Mouse (Mus musculus): ENCODE data around the gene Prickle3.

Gene Prickle3

DNA sequence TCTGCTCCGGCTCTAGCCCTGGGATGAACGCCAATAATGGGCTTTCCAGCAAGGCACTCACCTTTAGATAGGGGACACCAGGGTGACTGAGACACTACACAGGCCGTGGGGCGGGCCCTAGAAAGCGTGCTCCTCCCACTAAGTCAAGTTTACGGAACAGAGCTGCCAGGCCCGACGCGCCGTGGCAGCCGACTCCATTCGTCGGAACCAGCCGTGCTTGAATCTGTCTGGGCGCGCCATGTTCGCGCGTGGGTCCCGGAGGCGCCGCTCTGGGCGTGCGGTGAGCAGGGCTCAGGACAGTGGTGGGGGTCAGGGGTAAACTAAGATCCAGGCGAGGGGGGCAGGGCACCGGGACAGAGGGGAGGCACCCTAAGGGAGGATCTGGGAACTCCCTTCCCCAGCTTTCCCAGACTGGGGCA, at the start of gene Prickle3:
TSS of gene Prickle3 (plus strand) at position 40 of the 419 bp plus-strand sequence.
- in situ Hi-C loops (cut with MboI, MseI) = no loop called here

DNA sequence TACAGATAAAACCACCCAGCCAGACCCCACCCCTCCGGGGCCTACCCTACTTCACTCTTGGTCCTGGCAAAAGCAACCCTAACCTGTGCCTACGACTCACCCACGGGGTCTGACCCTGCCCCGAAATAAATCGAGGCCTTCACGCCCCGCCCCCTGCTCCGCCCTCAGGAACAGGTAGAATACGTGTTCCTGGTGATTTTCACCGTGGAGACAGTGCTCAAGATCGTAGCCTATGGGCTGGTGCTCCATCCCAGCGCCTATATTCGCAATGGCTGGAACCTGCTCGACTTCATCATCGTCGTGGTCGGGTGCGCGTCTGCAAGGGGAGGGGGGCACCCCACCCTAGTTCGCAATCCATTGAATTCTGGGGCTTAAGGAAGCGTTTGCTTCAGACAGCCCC, 47.0 kb upstream of the Prickle3 start:
- in situ Hi-C loops (cut with MboI, MseI) = no loop called here

DNA sequence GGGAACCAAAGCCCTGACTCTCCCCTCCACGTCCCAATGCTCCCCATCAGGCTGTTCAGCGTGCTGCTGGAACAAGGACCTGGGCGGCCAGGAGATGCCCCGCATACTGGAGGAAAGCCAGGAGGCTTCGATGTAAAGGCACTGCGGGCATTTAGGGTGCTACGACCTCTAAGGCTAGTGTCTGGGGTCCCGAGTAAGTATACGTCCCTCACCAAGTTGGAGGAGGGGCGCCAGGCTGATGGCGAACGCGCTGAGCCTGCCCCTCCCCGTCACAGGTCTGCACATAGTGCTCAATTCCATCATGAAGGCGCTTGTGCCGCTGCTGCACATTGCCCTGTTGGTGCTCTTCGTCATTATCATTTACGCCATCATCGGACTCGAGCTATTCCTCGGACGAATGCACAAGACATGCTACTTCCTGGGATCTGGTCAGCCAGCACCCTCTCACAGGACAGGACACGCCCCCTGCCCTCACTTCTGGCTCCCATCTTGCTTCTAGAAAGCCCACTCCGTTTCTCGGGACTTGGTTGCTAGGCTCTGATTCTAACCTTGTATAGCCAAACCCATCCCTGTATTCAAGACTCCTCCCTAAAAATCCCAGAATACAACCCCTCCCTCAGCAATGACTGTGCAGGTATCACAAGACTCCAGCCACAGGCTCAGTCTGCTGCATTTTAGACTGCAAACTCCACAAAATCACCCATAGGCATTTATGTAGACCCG, 46.4 kb upstream of the Prickle3 start:
- in situ Hi-C loops (cut with MboI, MseI) = no loop called here

DNA sequence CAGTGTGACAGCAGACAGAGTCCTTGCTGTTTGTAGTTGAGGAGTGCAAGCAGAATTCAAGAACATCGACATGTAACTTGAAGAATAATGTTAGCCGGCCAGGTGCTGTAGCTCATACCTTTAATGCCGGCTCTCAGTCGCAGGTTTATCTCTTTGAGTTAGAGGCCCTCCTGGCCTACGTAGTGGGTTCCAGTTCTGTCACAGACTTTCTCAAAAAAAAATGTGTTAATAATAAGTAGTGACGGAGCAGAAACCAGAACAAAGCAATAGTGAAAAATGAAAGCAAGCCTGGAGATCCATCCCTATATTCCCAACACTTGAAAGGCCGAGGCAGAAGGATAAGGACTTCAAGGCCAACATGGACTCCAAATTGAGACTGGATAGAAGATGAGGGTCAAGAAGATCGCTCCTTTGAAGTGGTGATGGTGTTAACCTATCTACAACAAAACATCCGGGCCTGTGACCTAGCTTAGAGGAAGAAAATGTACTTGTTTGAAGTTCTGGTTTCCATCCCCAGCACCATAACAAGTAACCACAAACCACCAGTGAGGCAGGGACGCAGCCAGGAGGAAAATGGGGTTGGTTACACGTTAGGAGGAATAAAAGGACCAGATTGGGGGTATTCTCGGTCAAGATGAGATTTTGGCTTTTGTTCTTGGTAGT, 39.0 kb upstream of the Prickle3 start:
- in situ Hi-C loops (cut with MboI, MseI) = no loop called here

DNA sequence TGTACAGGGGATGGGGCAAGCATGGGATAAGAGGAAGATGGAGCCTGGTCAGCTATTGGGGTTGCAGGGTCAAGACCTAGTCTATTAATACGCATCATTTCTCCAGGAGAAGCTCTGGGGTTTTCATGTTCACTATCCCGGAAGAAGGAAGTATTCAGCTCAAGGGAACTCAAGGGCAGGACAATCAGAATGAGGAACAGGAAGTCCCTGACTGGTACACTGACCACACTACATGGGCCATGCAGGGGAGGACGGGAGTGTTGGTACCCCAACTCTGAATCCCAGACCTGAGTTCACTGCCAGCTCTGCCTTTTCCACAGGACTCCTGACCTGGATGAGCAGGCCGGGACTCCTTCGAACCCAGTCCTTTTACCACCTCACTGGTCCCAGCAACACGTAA, 24.5 kb upstream of the Prickle3 start:
- in situ Hi-C loops (cut with MboI, MseI) = no loop called here

DNA sequence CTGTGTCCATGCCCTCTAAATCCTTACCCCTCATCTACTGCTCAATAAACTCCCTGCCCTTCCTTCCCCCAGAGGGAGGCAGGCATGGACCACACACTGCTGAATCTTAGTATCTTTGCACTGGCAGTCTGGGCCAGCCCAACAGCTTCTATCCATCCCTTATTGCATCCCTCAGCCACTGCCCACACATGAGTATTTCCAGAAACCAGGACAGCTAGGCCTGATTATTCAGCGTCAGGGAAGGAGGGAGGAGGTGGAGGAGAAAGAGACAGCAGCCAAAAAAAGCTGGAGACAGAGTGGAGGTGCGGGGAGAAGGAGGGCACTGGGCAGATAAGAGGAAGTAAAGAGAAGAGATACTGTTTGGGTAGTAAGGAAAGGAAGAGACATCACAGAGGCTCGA, 22.0 kb upstream of the Prickle3 start:
- in situ Hi-C loops (cut with MboI, MseI) = no loop called here

DNA sequence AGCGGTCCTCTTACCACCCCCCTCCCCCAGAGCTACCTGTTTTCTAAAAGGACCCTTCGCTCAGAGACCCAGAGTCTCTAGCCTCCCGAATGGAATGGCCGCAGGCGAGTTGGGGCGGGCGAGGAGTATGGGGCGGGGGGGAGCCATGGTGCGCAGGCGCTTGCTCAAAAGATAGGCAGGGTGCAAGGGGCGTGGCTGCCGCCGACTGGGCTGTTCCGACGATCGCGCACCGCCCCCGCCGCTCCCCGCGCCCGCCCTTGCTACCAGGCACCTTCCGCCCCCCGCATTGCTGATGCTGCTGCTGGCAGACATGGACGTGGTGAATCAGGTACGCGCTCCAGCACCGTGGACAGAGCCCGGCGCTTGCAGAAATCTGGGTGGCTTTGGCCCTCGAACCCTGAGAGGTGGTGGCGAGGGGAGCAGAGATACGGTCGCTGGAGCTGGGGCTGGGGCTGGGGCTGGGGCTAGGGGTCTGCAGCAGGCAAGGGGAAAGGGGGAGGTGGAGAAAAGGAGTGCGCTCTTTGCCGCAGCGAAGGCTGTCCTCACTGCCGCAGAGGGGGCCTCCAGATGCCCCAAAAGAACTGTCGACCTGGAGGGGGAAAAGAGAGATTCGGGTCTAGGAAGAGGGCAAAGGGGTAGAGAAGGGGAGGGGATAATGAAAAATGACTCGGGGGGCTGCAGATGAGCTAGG, 18.5 kb upstream of the Prickle3 start, which contains the start of gene Syp:
TSS of gene Syp (plus strand) at position 71 of the 691 bp plus-strand sequence.
- in situ Hi-C loops (cut with MboI, MseI) = no loop called here

DNA sequence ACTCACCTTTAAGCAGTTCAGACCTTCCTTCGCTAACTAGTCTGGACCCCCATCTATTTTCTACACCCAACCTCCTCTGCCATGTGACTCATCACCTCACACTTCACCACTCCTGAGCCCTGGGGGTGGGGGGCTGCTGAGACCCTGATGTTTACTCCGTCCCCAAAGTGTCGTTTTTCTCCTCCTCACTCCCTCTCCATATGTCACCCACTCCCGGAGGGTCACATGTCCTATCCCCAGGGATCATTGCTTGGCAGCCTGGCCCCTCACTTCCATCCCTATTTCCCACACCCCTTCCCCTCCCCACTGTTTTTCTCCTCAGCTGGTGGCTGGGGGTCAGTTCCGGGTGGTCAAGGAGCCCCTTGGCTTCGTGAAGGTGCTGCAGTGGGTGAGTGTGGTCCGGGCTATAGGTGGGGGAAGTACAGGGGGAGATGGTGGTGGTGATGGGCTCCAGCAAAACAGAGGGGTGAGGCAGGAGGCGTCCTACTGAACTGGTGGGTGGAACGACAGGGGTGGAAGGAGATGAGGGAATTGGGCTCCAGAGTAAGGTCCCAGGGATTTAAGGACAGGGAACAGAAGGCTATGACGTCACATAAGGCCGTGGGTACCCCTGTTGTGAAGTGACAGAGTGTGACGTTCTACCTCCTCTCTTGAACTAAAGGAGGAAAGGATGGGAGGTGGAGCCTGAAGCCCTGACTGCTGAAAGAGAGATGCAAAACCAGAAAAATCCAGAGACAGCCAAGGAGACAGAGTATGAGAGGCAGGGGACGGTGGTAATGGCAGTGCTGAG, 17.3 kb upstream of the Prickle3 start:
- in situ Hi-C loops (cut with MboI, MseI) = no loop called here

DNA sequence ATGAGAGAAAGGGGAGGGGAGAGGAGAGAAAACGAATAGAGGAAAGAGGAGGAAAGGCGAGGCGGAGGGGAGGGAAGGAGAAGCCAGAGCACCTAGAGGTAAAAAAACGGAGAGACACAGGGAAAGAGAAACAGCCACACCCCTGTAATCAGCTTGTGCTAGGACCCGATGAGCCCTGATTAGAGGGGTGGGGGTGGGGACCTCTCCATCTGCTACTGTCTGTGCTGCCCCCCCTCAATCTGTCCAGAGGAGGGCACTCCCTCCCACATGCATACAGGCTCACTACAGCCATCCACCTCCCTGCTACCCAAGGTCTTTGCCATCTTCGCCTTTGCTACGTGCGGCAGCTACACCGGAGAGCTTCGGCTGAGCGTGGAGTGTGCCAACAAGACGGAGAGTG, 16.3 kb upstream of the Prickle3 start:
- in situ Hi-C loops (cut with MboI, MseI) = no loop called here

DNA sequence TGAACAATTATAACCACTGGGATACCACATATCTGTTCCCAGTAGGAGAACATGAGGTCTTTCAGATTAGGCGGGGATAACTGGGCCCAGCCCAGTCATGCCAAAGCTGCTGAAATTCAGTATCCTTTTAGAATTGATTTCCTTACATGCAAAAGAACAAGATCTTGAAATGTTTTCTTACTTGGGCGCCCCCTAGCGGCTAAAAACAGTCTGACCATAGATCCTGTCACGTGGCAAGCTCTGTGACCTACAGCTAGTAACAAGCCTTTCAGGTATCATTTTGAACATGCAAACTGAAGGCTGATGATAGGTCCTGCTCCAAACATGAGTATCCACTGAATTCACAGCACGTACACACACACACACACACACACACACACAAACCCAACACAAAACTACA, 11.7 kb upstream of the Prickle3 start:
- in situ Hi-C loops (cut with MboI, MseI) = no loop called here

DNA sequence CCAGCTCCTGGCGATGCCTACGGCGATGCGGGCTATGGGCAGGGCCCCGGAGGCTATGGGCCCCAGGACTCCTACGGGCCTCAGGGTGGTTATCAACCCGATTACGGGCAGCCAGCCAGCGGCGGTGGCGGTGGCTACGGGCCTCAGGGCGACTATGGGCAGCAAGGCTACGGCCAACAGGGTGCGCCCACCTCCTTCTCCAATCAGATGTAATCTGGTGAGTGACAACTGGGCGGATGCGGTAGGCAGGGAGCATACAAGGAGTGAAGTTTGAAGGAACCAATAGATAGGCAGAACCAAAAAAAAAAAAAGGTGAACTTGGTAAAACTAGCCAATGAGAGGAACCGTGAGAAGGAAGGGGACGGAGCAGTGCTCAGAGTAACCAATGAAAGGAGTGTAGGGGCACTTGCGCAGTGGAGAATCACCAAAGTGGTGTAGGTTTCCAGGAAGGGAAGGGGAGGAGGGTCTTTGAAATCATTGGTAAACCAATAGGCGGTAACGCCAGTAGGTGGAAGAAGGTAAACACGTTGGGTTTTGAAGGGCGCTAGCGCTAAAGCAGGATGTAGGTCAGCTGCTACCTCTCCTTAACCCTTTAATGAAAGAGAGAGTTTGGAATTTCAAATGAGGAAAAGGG, 8.3 kb upstream of the Prickle3 start:
- in situ Hi-C loops (cut with MboI, MseI) = no loop called here

DNA sequence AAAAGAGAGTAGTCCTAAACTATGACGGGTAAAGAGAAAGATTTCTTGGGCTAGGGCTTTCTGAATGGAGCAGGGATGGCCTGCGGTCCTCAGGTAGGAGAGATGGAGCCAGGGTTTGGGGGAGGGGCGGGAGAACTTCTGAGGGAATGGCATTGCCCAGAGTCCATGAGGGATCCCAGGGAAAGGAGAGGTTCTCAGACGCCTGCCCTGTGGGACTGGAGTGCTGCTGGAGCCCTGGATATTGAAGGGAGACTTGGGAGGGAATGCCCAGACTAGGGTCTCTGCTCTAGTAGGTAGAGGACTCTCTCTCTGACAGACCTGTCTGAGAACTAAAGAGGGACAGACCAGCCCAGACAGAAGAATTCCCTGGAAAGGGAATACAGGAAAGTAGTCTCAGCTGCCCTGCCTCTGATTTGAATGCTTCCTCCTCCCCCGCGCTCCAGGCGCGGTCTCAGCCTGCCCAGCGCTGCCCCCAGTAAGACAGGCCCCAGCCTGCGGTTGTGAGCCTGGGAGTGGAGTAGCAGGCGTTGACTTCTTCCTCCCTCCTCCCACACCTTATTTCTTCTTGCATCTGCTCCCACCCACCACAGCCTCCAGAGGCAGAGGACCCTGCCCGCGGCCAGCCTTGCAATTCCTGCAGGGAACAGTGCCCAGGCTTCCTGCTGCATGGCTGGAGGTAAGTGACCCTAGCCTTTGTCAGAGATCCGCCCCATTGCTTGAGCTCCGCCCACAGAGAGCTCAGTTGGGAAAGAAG, 1.1 kb downstream of the Prickle3 start:
- in situ Hi-C loops (cut with MboI, MseI) = no loop called here

DNA sequence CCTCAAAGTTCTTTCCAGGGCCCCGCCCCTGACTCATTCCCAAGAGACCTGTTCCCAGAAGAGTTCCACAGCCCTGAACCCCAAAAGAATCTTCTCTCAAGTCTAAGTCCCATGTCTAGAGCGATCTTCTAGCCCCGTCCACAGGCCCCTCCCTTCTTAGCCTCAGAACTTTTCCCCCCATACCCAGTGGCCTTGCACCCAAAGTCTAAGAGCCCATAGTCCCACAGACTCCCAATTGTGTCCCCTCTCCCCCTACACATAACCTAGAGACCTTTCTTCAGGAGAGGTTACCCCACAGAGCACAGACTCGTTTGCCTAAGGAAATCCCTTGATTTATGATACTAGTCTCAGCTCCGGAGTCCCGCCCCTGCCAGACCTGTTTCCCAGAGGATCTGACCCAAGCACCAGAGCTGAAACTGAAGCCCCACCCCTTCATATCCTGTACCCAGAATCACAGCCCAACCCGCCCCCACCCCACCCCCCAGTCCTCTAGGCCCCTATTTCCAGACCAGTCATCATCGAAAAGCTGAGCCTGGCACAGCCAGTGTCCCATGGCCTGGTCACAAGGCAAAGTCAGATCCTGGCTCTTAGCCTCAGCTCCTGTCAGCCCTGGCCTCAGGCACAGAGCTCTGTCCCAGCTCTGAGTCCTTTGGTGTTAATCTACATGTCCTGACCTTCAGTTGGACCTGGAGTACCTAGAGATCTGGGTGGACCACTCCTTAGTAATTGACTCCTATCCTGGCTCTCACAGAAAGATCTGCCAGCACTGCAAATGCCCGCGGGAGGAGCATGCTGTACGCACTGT, 1.9 kb downstream of the Prickle3 start:
- in situ Hi-C loops (cut with MboI, MseI) = no loop called here

DNA sequence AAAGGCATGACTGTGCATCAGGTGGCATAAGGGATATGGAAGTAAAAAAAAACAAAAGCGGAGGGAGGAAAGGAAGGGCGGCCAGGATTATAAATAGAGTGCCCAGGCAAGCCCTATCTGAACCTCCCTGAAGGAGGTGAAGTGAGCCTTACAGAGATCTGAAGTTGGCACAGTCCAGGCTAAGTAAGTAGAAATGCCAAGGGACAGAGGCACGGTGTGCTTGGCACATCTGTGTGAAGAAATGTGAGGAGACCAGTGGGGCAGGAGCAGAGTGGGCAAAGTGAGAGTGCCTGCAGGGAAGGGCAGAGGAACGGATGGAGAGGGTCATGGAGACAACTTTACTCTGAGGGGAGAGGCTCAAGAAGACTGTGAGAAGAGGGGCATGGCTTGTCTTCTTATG, 4.0 kb downstream of the Prickle3 start:
- in situ Hi-C loops (cut with MboI, MseI) = no loop called here

DNA sequence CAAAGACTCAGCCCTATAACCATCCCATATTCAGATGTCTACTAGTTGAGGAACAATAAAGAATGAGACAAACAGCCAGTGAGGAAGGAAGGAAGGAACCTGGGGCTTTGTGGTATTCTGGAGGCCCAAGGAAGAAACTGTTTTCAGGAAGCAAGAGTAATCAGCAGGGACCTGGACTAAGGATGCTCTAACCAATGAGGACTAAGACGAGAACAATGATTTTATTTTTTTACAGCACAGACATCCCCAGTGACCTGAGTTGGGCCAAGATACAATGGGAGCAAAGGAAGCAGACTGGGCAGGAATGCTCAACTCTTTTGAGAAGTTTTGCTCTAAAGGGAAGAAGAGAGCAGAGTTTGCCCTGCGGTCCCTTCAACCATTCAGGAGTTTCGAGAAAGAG, 5.9 kb downstream of the Prickle3 start:
- in situ Hi-C loops (cut with MboI, MseI) = no loop called here

DNA sequence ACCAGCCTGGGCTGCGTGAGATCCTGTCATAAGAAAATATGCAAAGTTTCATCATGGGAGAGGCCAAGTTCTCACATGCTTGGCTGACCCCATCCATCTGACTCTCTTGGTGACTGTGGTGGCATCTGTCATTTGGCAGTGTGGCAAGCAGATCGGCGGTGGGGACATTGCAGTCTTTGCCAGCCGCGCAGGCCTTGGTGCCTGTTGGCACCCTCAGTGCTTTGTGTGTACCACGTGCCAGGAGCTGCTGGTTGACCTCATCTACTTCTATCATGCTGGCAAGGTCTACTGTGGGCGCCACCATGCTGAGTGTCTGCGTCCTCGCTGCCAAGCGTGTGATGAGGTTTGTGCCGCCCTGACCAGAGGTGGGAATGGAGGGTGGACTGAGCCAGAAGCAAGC, 7.7 kb downstream of the Prickle3 start:
- in situ Hi-C loops (cut with MboI, MseI) = no loop called here

DNA sequence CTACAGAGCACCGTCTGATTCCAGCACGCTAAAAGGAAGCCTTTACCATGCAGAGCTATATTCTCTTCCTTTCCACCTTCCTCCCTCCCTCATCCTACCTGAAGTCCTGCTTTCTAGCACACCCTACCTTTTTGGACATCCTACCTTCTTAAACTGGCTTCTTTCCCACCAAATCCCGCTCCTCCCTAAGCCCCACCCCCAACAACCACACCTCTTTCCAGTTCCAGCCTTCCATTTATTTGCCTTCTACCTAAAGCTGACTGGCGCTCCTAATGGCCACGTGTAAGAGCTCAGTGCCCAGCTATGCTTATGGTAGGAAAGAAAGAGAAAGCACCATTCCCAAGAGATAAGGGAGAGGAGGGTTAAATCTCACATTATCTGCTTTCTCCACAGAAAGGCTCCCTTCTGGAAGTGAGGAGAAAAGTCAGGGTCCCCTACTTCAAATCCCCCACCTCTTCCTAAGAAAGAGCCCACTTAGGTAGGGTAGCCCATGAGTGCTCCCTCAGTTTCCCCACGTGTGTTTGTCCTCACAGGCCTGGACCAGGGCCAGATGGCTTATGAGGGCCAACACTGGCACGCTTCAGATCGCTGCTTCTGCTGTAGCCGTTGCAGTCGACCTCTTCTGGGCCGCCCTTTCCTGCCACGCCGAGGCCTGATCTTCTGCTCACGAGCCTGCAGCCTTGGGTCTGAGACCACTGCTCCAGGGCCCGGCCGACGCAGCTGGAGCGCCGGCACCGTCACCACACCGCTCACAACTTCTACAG, 8.9 kb downstream of the Prickle3 start:
- in situ Hi-C loops (cut with MboI, MseI) = no loop called here

DNA sequence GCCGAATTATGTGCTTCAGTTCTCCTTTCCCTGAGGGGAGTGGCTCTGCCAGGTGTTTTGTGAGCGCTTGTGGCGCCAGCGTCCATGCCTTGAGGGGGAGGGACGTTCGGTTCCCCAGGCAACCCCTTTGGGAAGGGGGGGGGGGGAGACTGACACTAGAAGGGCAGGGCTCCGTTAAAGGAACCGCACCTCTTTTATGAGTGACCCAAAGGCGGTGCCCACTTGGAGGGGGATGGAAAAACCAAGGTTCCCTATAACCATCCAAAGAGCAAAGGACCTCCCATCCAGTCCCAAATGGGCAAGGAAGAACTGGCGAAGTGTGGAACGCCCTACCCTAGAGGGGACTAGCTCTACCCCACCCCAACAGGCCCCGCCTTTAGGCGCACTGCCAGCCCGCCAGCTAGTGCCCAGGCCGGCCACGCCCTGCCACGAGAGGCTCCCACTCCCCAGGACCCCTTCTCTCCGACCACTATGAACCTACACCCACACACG, 13.4 kb downstream of the Prickle3 start:
- in situ Hi-C loops (cut with MboI, MseI) = no loop called here
